Mouse (Mus musculus) hindbrain, embryonic 14.5 days (tissue): ENCODE measurements around the gene Cfap77. TPM values are rescaled to one million over a fixed set of nuclear protein-coding genes. Genes with fewer than 3 reads are reported as not detected.

Source experiments
- polyA plus RNA-seq: library from polyadenylated mRNA; unstranded; fragments of >200 nt; fragmentation: Nextera tagmentation; extraction: Ambion mirVana; gene quantifications from 2 replicates; pipeline ENCODE4 v1.2.1, GENCODE M21; 2014

The Cfap77 gene
- polyA plus RNA-seq, 1 experiment from 2014 or later: 0.56 TPM

Other genes with a start within 250 kb of the Cfap77 start
- gene Gtf3c4, start 214.7 kb downstream of the Cfap77 start, polyA plus RNA-seq: 33.6 and 34.2 TPM in 2 replicates
- gene Ddx31, start 214.7 kb downstream of the Cfap77 start, polyA plus RNA-seq: 13.2 and 14.3 TPM in 2 replicates
- 25.9 and 28.7 TPM in 2 replicates for gene Barhl1, start 138.4 kb downstream of the Cfap77 start, polyA plus RNA-seq
- gene Ttf1, start 5.2 kb upstream of the Cfap77 start, polyA plus RNA-seq: 5.7 and 6.0 TPM in 2 replicates
- gene Setx, start 69.1 kb upstream of the Cfap77 start, polyA plus RNA-seq: 16.2 and 22.7 TPM in 2 replicates
- gene Ntng2, start 197.9 kb upstream of the Cfap77 start, polyA plus RNA-seq: 2.9 and 3.9 TPM in 2 replicates